Mouse (Mus musculus): Measurements from ENCODE around the gene Map3k13. TPM values are rescaled to one million over a fixed set of nuclear protein-coding genes. Genes with fewer than 3 reads are reported as not detected.

Map3k13 gene
- 0.98 and 1.3 TPM in 2 replicates for polyA plus RNA-seq (2014; fragmentation: Nextera tagmentation; extraction: Ambion mirVana)

DNA sequence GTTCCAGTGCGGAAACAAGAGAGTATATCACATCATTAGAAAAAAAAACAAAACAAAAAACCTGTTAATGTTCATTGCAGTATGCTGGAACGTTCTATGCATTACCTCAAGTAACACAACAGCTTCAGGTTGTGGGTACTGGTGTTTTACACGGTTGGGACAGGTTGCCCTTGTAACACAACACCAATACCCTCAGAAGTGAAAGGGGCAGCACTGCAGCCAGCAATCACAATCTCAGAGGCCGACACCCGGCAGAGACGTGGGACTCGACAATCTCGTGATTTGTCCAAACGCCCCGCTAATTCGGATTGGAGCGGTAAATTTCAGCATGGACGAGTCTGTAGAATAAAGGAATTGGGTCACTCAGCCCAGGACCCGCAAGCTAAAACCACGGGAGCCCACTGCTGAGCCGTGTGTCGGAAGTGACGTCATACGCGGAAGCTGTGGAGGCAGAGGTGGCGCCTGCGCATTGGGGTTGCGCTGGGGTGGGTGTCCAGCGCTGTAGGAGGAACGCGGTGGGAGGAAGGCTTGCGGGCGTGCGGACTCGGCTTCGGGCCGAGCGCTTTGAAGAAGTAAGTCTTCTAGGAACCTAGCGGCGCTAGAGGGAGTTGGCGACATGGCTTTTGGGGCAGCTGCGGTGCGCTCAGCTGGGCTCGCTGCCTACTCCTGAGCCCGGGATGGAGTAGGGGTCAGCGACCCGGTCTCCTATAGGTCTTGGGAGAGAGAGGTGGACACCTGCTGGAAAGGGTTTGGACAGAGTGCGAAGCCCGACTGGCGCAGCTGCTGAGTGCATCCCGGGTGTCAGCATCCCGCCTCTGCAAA is at the start of gene Map3k13:
Map3k13 (plus strand) TSS at position 472 of the 822 bp plus-strand sequence.
- Histone ChIP-seq H3K27me3 (ENCODE audit: control insufficient read depth, insufficient read depth, low read length) (no peaks in the 10 kb centered on the region), H3K9ac (replicated peaks; ENCODE audit: low read depth, low read length) (peak within 1 kb of the TSS; percentile 43)
- 2% methylated on average over 47 of the region's 47 CpGs for WGBS

DNA sequence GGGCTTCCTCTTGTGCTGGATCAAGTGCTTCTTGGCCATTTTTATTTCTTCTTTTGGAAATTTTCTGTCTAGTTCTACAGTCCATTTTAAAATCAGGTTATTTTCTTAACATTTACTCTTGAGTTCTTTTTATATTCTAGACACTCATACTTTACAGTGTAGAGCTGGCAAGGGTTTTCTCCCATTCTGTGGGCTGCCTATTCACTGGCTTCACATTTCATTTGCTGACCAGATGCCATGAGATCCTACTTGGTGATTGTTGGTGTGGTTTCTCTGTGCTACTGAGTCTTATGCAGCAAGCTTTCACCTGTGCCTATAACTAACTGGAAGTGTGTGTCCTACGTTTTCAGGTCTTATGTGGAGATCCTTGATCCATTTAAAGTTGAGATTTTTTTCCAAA is 35.7 kb upstream of the Map3k13 start:
- H3K4me3 ChIP-seq (ENCODE audit: low read depth, low read length): no peak overlapping the region
- WGBS: 84% methylated on average over 1 of the region's 1 CpGs
- no peak overlapping the region for H3K9ac ChIP-seq (replicated peaks; ENCODE audit: low read depth, low read length)
- no peak overlapping the region for H3K4me2 ChIP-seq (replicated peaks; ENCODE audit: low read depth, low read length)
- no peaks in the 10 kb centered on the region for H3K36me3 ChIP-seq (ENCODE audit: control insufficient read depth, insufficient read depth, low read length)
- no peak overlapping the region for H3K27ac ChIP-seq (ENCODE audit: low read length)
- H3K27me3 ChIP-seq (ENCODE audit: control insufficient read depth, insufficient read depth, low read length): no peaks in the 10 kb centered on the region
- no peak for ATAC-seq (ENCODE audit: insufficient number of reproducible peaks, insufficient read depth, low FRiP score, low read depth)
- no peaks in the 10 kb centered on the region for H3K4me1 ChIP-seq (ENCODE audit: control insufficient read depth, insufficient read depth, low read length)
- H3K9me3 ChIP-seq (ENCODE audit: control insufficient read depth, low read depth, low read length): no peaks in the 10 kb centered on the region

More for the DNA sequence above, at the start of gene Map3k13:
- H3K9me3 ChIP-seq (ENCODE audit: control insufficient read depth, low read depth, low read length): no peaks in the 10 kb centered on the region
- no peaks in the 10 kb centered on the region for H3K36me3 ChIP-seq (ENCODE audit: control insufficient read depth, insufficient read depth, low read length)
- no peaks in the 10 kb centered on the region; the same call in 1 of the 2 replicates for H3K4me1 ChIP-seq (ENCODE audit: control insufficient read depth, insufficient read depth, low read length)
- peak within 1 kb of the TSS; percentile 75; the same call in 1 of the 2 replicates for H3K27ac ChIP-seq (ENCODE audit: low read length)
- peak; percentile 99 for ATAC-seq (ENCODE audit: insufficient number of reproducible peaks, insufficient read depth, low FRiP score, low read depth)
- H3K4me3 ChIP-seq (ENCODE audit: low read depth, low read length): peak within 1 kb of the TSS; percentile 54
- H3K4me2 ChIP-seq (replicated peaks; ENCODE audit: low read depth, low read length): peak within 1 kb of the TSS; percentile 63

DNA sequence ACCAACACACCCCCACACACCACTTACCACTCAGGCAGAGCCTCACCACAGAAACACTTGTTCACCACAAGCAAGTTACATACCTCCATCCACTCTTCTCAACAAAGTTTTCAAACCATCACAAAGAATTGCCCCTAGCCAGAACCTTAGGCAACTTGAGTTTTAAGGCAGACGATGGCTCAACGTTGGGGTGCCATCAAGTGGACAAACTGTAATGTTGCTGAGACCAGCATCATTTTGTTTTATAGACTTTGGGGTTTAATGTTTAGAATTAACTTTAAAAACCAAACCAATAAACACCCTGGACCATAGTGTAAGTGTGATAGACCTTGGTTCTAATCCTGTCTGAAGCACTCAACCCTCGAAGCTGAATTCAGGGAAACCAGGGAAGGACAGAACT is 25.9 kb upstream of the Map3k13 start:
- no peaks in the 10 kb centered on the region for H3K27me3 ChIP-seq (ENCODE audit: control insufficient read depth, insufficient read depth, low read length)
- no peaks in the 10 kb centered on the region for H3K36me3 ChIP-seq (ENCODE audit: control insufficient read depth, insufficient read depth, low read length)
- H3K4me1 ChIP-seq (ENCODE audit: control insufficient read depth, insufficient read depth, low read length): no peaks in the 10 kb centered on the region
- H3K9me3 ChIP-seq (ENCODE audit: control insufficient read depth, low read depth, low read length): no peaks in the 10 kb centered on the region
- no peak overlapping the region for H3K4me3 ChIP-seq (ENCODE audit: low read depth, low read length)
- H3K4me2 ChIP-seq (replicated peaks; ENCODE audit: low read depth, low read length): no peak overlapping the region
- no peak overlapping the region for H3K27ac ChIP-seq (ENCODE audit: low read length)
- 73% methylated on average over 3 of the region's 3 CpGs for WGBS
- H3K9ac ChIP-seq (replicated peaks; ENCODE audit: low read depth, low read length): no peak overlapping the region
- no peak for ATAC-seq (ENCODE audit: insufficient number of reproducible peaks, insufficient read depth, low FRiP score, low read depth)

DNA sequence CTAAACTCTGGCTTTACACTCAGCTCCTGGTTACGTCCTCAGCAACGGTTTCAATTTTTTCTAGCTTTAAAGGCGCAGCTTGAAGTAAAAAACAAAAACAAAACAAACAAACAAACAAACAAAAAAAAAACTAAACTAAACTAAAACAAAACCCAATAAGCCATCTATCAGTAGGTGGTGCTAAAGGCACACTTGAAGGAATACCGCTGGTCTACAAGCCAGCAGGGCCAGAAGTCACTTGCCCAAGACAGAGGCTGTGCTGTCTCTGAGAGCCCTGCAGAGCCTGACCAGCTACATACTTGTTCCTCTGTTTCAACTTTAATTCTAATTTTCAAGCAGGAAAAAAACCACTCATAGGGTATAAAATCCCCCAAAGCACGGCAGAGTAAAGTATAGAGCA is 24.5 kb upstream of the Map3k13 start:
- H3K4me3 ChIP-seq (ENCODE audit: low read depth, low read length): no peak overlapping the region
- no peaks in the 10 kb centered on the region for H3K9me3 ChIP-seq (ENCODE audit: control insufficient read depth, low read depth, low read length)
- no peak for ATAC-seq (ENCODE audit: insufficient number of reproducible peaks, insufficient read depth, low FRiP score, low read depth)
- H3K4me2 ChIP-seq (replicated peaks; ENCODE audit: low read depth, low read length): no peak overlapping the region
- H3K27ac ChIP-seq (ENCODE audit: low read length): no peak overlapping the region
- H3K36me3 ChIP-seq (ENCODE audit: control insufficient read depth, insufficient read depth, low read length): no peaks in the 10 kb centered on the region
- no peak overlapping the region for H3K9ac ChIP-seq (replicated peaks; ENCODE audit: low read depth, low read length)
- H3K4me1 ChIP-seq (ENCODE audit: control insufficient read depth, insufficient read depth, low read length): no peaks in the 10 kb centered on the region
- WGBS: 75% methylated on average over 5 of the region's 5 CpGs
- H3K27me3 ChIP-seq (ENCODE audit: control insufficient read depth, insufficient read depth, low read length): no peaks in the 10 kb centered on the region

DNA sequence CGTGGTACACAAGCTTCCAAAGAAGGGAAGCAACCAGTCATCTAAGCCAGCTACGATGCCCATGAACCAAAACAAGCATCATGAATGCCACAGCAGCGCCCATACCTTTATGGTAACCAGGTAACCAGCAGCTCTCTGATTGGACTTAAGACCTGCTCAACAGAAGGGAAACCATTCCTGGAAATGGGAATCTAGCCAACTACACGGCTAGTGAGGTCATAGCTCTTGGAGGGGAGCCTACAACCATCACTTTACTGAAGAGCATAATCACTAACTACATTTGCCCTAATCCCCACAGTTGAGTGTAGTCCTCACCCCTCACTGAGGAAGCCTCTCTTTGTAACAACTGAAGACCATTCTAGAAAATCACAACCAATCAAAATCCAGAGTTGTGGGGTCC is 19.4 kb upstream of the Map3k13 start:
- Histone ChIP-seq H3K9ac (replicated peaks; ENCODE audit: low read depth, low read length) (no peak overlapping the region), H3K27ac (ENCODE audit: low read length) (no peak overlapping the region), H3K36me3 (ENCODE audit: control insufficient read depth, insufficient read depth, low read length) (no peaks in the 10 kb centered on the region), H3K4me1 (ENCODE audit: control insufficient read depth, insufficient read depth, low read length) (no peaks in the 10 kb centered on the region), H3K27me3 (ENCODE audit: control insufficient read depth, insufficient read depth, low read length) (no peaks in the 10 kb centered on the region), H3K9me3 (ENCODE audit: control insufficient read depth, low read depth, low read length) (no peaks in the 10 kb centered on the region), H3K4me3 (ENCODE audit: low read depth, low read length) (no peak overlapping the region), H3K4me2 (replicated peaks; ENCODE audit: low read depth, low read length) (no peak overlapping the region)
- ATAC-seq (ENCODE audit: insufficient number of reproducible peaks, insufficient read depth, low FRiP score, low read depth): no peak
- 89% methylated on average over 4 of the region's 4 CpGs for WGBS

DNA sequence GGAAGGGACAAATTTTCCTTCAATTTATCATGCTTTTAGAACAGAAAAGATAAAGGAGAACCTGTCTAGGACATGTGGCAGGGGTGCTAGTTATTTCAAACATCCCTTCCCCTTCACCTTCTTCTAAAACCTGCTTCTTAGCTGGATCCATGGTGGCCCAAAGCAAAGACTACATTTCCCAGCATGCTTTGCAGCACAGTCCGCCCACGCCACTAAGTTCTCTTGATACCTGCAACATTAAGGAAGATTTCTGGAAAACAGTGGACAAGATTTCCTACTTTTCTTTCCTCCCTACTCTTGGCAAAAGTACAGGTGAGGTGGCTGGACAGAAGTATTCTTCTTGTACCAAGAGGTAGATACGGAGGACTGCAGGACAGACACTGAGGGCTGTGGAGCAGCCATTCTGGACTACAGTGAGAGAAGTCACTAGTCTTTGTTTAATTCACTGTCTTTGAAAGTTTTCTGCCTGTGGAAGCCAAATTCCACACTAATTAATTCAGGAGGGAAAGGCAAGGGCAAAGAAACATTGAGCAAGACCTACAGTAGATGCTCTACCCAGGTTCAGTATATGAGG is 15.8 kb upstream of the Map3k13 start:
- Histone ChIP-seq H3K27me3 (ENCODE audit: control insufficient read depth, insufficient read depth, low read length) (no peaks in the 10 kb centered on the region), H3K4me1 (ENCODE audit: control insufficient read depth, insufficient read depth, low read length) (no peaks in the 10 kb centered on the region), H3K9me3 (ENCODE audit: control insufficient read depth, low read depth, low read length) (no peaks in the 10 kb centered on the region), H3K36me3 (ENCODE audit: control insufficient read depth, insufficient read depth, low read length) (no peaks in the 10 kb centered on the region), H3K9ac (replicated peaks; ENCODE audit: low read depth, low read length) (no peak overlapping the region), H3K27ac (ENCODE audit: low read length) (no peak overlapping the region), H3K4me2 (replicated peaks; ENCODE audit: low read depth, low read length) (no peak overlapping the region; the same call in 1 of the 2 replicates), H3K4me3 (ENCODE audit: low read depth, low read length) (no peak overlapping the region)
- ATAC-seq (ENCODE audit: insufficient number of reproducible peaks, insufficient read depth, low FRiP score, low read depth): no peak
- WGBS: 47% methylated on average over 3 of the region's 3 CpGs

DNA sequence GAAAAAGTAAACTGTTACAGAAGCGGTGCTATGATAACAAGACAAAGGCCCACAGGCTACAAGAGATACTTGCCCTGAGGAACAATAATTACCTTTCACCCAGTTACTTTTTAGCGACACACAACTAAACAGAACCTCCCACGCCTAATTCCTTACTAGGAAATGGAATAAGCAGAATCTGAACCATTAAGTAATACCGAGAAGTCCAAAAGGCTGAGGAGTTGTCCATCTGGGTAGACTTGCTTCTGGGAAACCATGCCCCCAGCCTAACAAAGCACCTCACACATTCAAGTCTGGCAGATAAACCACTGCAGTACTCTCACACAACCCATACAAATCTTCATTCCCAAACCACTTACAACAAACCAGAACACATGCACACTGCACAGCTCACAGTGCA is 15.0 kb upstream of the Map3k13 start:
- Histone ChIP-seq H3K27ac (ENCODE audit: low read length) (no peak overlapping the region), H3K4me1 (ENCODE audit: control insufficient read depth, insufficient read depth, low read length) (no peaks in the 10 kb centered on the region), H3K4me3 (ENCODE audit: low read depth, low read length) (no peak overlapping the region), H3K4me2 (replicated peaks; ENCODE audit: low read depth, low read length) (no peak overlapping the region; the same call in 1 of the 2 replicates), H3K9me3 (ENCODE audit: control insufficient read depth, low read depth, low read length) (no peaks in the 10 kb centered on the region), H3K27me3 (ENCODE audit: control insufficient read depth, insufficient read depth, low read length) (no peaks in the 10 kb centered on the region), H3K9ac (replicated peaks; ENCODE audit: low read depth, low read length) (no peak overlapping the region), H3K36me3 (ENCODE audit: control insufficient read depth, insufficient read depth, low read length) (no peaks in the 10 kb centered on the region)
- 80% methylated on average over 4 of the region's 4 CpGs for WGBS
- ATAC-seq (ENCODE audit: insufficient number of reproducible peaks, insufficient read depth, low FRiP score, low read depth): no peak

DNA sequence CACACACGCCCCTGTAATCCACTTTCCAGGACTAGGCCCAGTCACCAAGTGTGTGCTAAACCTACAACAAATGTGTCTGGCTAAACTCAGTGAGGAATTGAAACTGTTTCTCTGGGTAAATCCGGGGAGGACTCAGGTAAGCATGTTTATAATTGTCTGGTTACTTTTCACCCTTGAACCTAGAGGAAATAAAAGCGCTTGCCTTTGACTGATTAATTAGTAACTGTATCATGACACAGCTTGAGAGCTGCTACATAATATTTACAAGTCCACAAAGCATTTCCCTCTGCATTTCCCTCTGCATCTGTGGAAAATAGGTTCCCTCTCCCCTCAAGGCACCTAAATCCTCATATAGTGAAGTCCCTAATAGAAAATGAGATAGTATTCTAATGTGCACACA is 12.9 kb upstream of the Map3k13 start:
- Histone ChIP-seq H3K9me3 (ENCODE audit: control insufficient read depth, low read depth, low read length) (no peaks in the 10 kb centered on the region), H3K9ac (replicated peaks; ENCODE audit: low read depth, low read length) (no peak overlapping the region), H3K4me1 (ENCODE audit: control insufficient read depth, insufficient read depth, low read length) (no peaks in the 10 kb centered on the region), H3K27me3 (ENCODE audit: control insufficient read depth, insufficient read depth, low read length) (no peaks in the 10 kb centered on the region), H3K4me2 (replicated peaks; ENCODE audit: low read depth, low read length) (no peak overlapping the region), H3K27ac (ENCODE audit: low read length) (no peak overlapping the region), H3K4me3 (ENCODE audit: low read depth, low read length) (no peak overlapping the region), H3K36me3 (ENCODE audit: control insufficient read depth, insufficient read depth, low read length) (no peaks in the 10 kb centered on the region)
- WGBS: 56% methylated on average over 3 of the region's 3 CpGs
- no peak for ATAC-seq (ENCODE audit: insufficient number of reproducible peaks, insufficient read depth, low FRiP score, low read depth)

All from stomach, embryonic 14.5 days (tissue).